Mouse (Mus musculus) inflammation-experienced regulatory T-cells, adult 6 months (primary cell): ENCODE data around the gene Zfp563. TPM values are rescaled to one million over a fixed set of nuclear protein-coding genes. Genes with fewer than 3 reads are reported as not detected.

Source experiments
- ATAC-seq: one replicate; pipeline ENCODE4 v1.8.0; 2017
- polyA plus RNA-seq, 3 experiments: library from polyadenylated mRNA; unstranded; fragments of 100-300 nt; shearing (Covaris generic); gene quantifications; one replicate each; pipeline ENCODE4 v1.2.1; 2017

Zfp563 gene
- 1 to 10 TPM; 6.0 to 7.3 (median 6.3) TPM for polyA plus RNA-seq

GRCm38 (mm10) chr17:33089220-33089949 lies at the start of gene Zfp563:
Zfp563 (plus strand) TSS chr17:33089310.
- ATAC-seq, result peak; percentile 78

- ATAC-seq, result no peak
Measured at GRCm38 (mm10) chr17:33058791-33059190, 30.3 kb upstream of the Zfp563 start.

- ATAC-seq, result no peak
Measured at GRCm38 (mm10) chr17:33063001-33063400, 26.1 kb upstream of the Zfp563 start.

- no peak for ATAC-seq
Measured at GRCm38 (mm10) chr17:33067958-33068357, 21.2 kb upstream of the Zfp563 start, which contains the start of gene 4921501E09Rik. 4921501E09Rik (minus strand) TSS chr17:33068058.

GRCm38 (mm10) chr17:33091630-33092029 lies 2.5 kb downstream of the Zfp563 start:
- no peak for ATAC-seq

GRCm38 (mm10) chr17:33092391-33093193 lies 3.5 kb downstream of the Zfp563 start:
- ATAC-seq, result peak; percentile 64

GRCm38 (mm10) chr17:33097396-33097795 lies 8.3 kb downstream of the Zfp563 start:
- no peak for ATAC-seq

- no peak for ATAC-seq
Measured at GRCm38 (mm10) chr17:33124546-33124945, 35.4 kb downstream of the Zfp563 start.

GRCm38 (mm10) chr17:33126257-33126656 lies 37.1 kb downstream of the Zfp563 start:
- no peak for ATAC-seq

- ATAC-seq, result no peak
Measured at GRCm38 (mm10) chr17:33139261-33139820, 50.2 kb downstream of the Zfp563 start, which contains the start of gene Morc2b. Morc2b (minus strand) TSS chr17:33139683.

Other genes with a start within 250 kb of the Zfp563 start
- 10 to 100 TPM in 2 of 3 experiments, 1 to 10 TPM in 1; 9.1 to 12.9 (median 10.7) TPM for gene Zfp870, start 197.7 kb upstream of the Zfp563 start, polyA plus RNA-seq
- not detected for gene Cyp4f14, start 172.0 kb upstream of the Zfp563 start, polyA plus RNA-seq
- 10 to 100 TPM; 14.5 to 83.3 (median 55.8) TPM for gene Cyp4f13, start 141.9 kb upstream of the Zfp563 start, polyA plus RNA-seq
- gene Zfp472, start 123.5 kb upstream of the Zfp563 start, polyA plus RNA-seq, result 10 to 100 TPM; 23.9 to 28.3 (median 25.7) TPM
- 10 to 100 TPM; 14.5 to 20.2 (median 17.4) TPM for gene Zfp952, start 96.2 kb upstream of the Zfp563 start, polyA plus RNA-seq
- 10 to 100 TPM in 1 of 3 experiments, 1 to 10 TPM in 2; 8.7 to 11.9 (median 8.9) TPM for gene Zfp763, start 55.9 kb upstream of the Zfp563 start, polyA plus RNA-seq
- not detected for gene 4921501E09Rik, start 21.3 kb upstream of the Zfp563 start, polyA plus RNA-seq
- not detected for gene Morc2b, start 50.4 kb downstream of the Zfp563 start, polyA plus RNA-seq
- not detected for gene Olfr55, start 79.1 kb downstream of the Zfp563 start, polyA plus RNA-seq
- gene Olfr239, start 102.0 kb downstream of the Zfp563 start, polyA plus RNA-seq, result not detected
- gene Olfr1564, start 132.4 kb downstream of the Zfp563 start, polyA plus RNA-seq, result not detected
- 10 to 100 TPM; 10.7 to 15.6 (median 14.2) TPM for gene Zfp955a, start 165.8 kb downstream of the Zfp563 start, polyA plus RNA-seq
- under 1 TPM in 1 of 3 experiments, not detected in 2; 0.08 TPM for gene Olfr63, start 175.4 kb downstream of the Zfp563 start, polyA plus RNA-seq
- gene Zfp955b, start 200.2 kb downstream of the Zfp563 start, polyA plus RNA-seq, result 10 to 100 TPM in 2 of 3 experiments, 1 to 10 TPM in 1; 5.2 to 12.7 (median 10.7) TPM